Mouse (Mus musculus) ES-Bruce4 (cell line): Measurements from ENCODE around the gene Bola2. TPM values are rescaled to one million over a fixed set of nuclear protein-coding genes. Genes with fewer than 3 reads are reported as not detected.
"Not testable (repeated sequence)": the region's sequence is repeated elsewhere in the genome, so short reads cannot be mapped to it uniquely, and the experiment has no call there.

Source experiments
- H3K27ac ChIP-seq: 2 replicates; pipeline ENCODE4 v1.5.1; 2012; ENCODE audit warnings: low read length, inconsistent platforms; ENCODE audit not compliant: insufficient read depth
- H3K27me3 ChIP-seq: 2 replicates; pipeline ENCODE4 v1.6.1; 2012; ENCODE audit warnings: mild to moderate bottlenecking, low read length, inconsistent platforms; ENCODE audit not compliant: control insufficient read depth, poor library complexity, insufficient read depth, severe bottlenecking
- H3K36me3 ChIP-seq: 2 replicates; pipeline ENCODE4 v1.6.1; 2012; ENCODE audit warnings: inconsistent platforms, mild to moderate bottlenecking, low read length, moderate library complexity; ENCODE audit not compliant: control insufficient read depth, poor library complexity, insufficient read depth, severe bottlenecking
- H3K4me1 ChIP-seq: one replicate; pipeline ENCODE4 v1.8.1; 2011; ENCODE audit warnings: low read length; ENCODE audit not compliant: control insufficient read depth, insufficient read depth
- H3K4me3 ChIP-seq: 2 replicates; pipeline ENCODE4 v1.5.1; 2011; ENCODE audit warnings: low read depth, mild to moderate bottlenecking, low read length
- H3K9ac ChIP-seq: 2 replicates; pipeline ENCODE4 v1.6.1; 2012; ENCODE audit warnings: low read depth, mild to moderate bottlenecking, inconsistent platforms; ENCODE audit not compliant: poor library complexity, severe bottlenecking
- H3K9me3 ChIP-seq: replicated peaks from 2 replicates; pipeline ENCODE4 v1.6.1; 2012; ENCODE audit warnings: mild to moderate bottlenecking, low read length, inconsistent platforms; ENCODE audit not compliant: control insufficient read depth, poor library complexity, insufficient read depth, severe bottlenecking
- CTCF ChIP-seq: IDR thresholded peaks from one replicate; pipeline ENCODE4 v1.8.1; 2011; ENCODE audit warnings: low read depth, low read length
- EP300 ChIP-seq: IDR thresholded peaks from 2 replicates; pipeline ENCODE4 v1.6.1; 2011; ENCODE audit warnings: low read depth, low read length; ENCODE audit not compliant: insufficient read depth
- POLR2A ChIP-seq: IDR thresholded peaks from one replicate; pipeline ENCODE4 v1.8.1; 2011; ENCODE audit warnings: low read length; ENCODE audit not compliant: insufficient read depth
- polyA plus RNA-seq: library from polyadenylated mRNA; stranded (reverse); fragments of >200 nt; gene quantifications from 2 replicates; pipeline ENCODE4 v1.2.4, GENCODE M21; 2011; ENCODE audit warnings: low read depth; ENCODE audit not compliant: missing spikeins, insufficient read depth, insufficient read length

The Bola2 gene
- polyA plus RNA-seq, 1 experiment: 76.0 TPM

- no peaks in the 10 kb centered on the region for H3K4me1 ChIP-seq
- H3K27ac ChIP-seq: no peak overlapping the region
- no peaks in the 10 kb centered on the region for H3K27me3 ChIP-seq
- no peak overlapping the region for H3K4me3 ChIP-seq
- no peak overlapping the region for H3K9ac ChIP-seq
- no peak for TF ChIP-seq POLR2A
- TF ChIP-seq EP300: no peak
- TF ChIP-seq CTCF: no peak
- H3K9me3 ChIP-seq: no peaks in the 10 kb centered on the region
- H3K36me3 ChIP-seq: 0 out of 2 replicates have a peak, but pooled peaks cover 3% of the 10 kb centered on the region
Observed at GRCm38 (mm10) chr7:126678545-126679341, 16.5 kb upstream of the Bola2 start.

DNA sequence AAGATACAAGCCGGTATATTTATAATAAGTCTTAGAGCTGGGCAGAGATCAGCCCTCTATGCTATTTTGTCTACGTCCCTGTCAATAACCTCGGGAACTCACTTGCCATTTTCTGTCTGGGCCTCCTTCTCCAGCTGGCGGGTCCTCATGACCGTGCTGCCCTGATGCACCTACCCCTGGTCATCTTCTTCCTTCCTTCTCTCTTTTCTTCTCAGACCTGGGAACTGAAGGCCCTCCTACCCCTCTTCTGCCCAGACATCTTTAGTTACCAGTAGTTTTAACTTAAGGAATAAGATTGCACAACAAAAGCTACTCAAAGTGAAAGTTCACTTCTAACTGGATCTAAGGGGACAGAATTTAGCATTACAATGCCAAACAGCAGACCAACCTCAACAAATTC lies 15.5 kb upstream of the Bola2 start:
- TF ChIP-seq CTCF: no peak
- TF ChIP-seq POLR2A: no peak
- no peak for TF ChIP-seq EP300
- no peaks in the 10 kb centered on the region for H3K36me3 ChIP-seq
- H3K27ac ChIP-seq: no peak overlapping the region
- H3K9me3 ChIP-seq: no peaks in the 10 kb centered on the region
- H3K4me3 ChIP-seq: no peak overlapping the region
- no peak overlapping the region for H3K9ac ChIP-seq
- H3K27me3 ChIP-seq: no peaks in the 10 kb centered on the region
- no peaks in the 10 kb centered on the region for H3K4me1 ChIP-seq

DNA sequence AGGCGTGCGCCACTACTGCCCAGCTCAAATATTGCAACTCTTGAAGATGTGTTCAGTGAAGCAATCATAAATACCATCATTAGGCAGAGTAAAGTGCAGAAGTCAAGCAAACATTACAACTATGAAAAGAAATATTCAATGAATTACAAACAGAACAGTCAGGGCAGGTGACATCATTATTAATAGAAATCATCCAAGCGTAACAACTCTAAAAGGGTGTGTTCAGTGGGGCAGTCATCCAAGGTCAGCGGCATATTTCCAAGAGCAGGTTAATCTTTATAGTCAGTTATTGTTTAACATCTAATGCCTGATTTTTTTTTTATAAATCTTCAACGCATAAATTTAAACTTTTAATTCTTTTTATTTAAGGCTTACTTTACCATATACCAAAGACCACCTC lies 14.0 kb upstream of the Bola2 start:
- TF ChIP-seq POLR2A (no peak), EP300 (no peak), CTCF (no peak)
- H3K9ac ChIP-seq: no peak overlapping the region
- no peaks in the 10 kb centered on the region for H3K4me1 ChIP-seq
- no peaks in the 10 kb centered on the region for H3K9me3 ChIP-seq
- no peaks in the 10 kb centered on the region for H3K27me3 ChIP-seq
- no peak overlapping the region for H3K4me3 ChIP-seq
- no peak overlapping the region for H3K27ac ChIP-seq
- H3K36me3 ChIP-seq: no peaks in the 10 kb centered on the region

DNA sequence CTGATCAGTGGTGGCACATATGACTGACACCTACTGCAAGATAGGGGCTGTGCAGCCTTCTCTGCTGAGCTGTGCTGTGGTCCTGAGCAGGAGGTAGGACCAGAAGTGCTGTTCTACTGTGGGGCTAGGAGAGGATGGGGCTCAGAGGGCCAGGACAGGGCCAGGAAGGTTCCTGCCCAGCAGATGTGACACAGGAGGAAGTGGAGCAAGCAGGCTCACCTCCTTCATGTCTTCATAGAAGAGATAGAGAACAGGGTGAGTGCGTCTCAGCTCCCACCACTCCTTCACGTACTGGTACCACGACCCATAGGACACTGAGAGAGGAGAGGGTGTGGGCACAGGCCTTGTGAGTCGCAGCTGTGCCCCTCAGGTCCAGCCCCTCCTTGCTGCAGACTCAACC lies 7.0 kb upstream of the Bola2 start:
- not testable (repeated sequence) for H3K27me3 ChIP-seq, H3K27ac ChIP-seq, H3K9me3 ChIP-seq, H3K9ac ChIP-seq, H3K4me1 ChIP-seq, H3K4me3 ChIP-seq
- peaks cover 14% of the 10 kb centered on the region for H3K36me3 ChIP-seq

GRCm38 (mm10) chr7:126689021-126689420 lies 6.2 kb upstream of the Bola2 start:
- Histone ChIP-seq H3K36me3 (peaks cover 14% of the 10 kb centered on the region), H3K4me3 (no peak overlapping the region), H3K9me3 (no peaks in the 10 kb centered on the region), H3K4me1 (peaks cover 2% of the 10 kb centered on the region), H3K27me3 (no peaks in the 10 kb centered on the region), H3K27ac (no peak overlapping the region), H3K9ac (no peak overlapping the region)
- no peak for TF ChIP-seq EP300
- TF ChIP-seq CTCF: no peak
- TF ChIP-seq POLR2A: no peak

- H3K9me3 ChIP-seq: no peaks in the 10 kb centered on the region
- H3K4me3 ChIP-seq: no peak overlapping the region
- no peak overlapping the region for H3K9ac ChIP-seq
- TF ChIP-seq POLR2A (no peak), EP300 (no peak), CTCF (no peak)
- H3K36me3 ChIP-seq: peaks cover 14% of the 10 kb centered on the region
- peaks cover 2% of the 10 kb centered on the region for H3K4me1 ChIP-seq
- H3K27ac ChIP-seq: no peak overlapping the region
- no peaks in the 10 kb centered on the region for H3K27me3 ChIP-seq
Observed at GRCm38 (mm10) chr7:126690737-126691136, 4.5 kb upstream of the Bola2 start.
